Mouse (Mus musculus): ENCODE measurements around the gene Gps1. TPM values are rescaled to one million over a fixed set of nuclear protein-coding genes. Genes with fewer than 3 reads are reported as not detected.
A peak's percentile ranks its signal among the peaks of the same experiment; 100 is the strongest.
"Not testable (repeated sequence)": the region's sequence is repeated elsewhere in the genome, so short reads cannot be mapped to it uniquely, and the experiment has no call there.

The Gps1 gene
- polyA plus RNA-seq, 1 experiment from 2014 or later = 305 TPM

DNA sequence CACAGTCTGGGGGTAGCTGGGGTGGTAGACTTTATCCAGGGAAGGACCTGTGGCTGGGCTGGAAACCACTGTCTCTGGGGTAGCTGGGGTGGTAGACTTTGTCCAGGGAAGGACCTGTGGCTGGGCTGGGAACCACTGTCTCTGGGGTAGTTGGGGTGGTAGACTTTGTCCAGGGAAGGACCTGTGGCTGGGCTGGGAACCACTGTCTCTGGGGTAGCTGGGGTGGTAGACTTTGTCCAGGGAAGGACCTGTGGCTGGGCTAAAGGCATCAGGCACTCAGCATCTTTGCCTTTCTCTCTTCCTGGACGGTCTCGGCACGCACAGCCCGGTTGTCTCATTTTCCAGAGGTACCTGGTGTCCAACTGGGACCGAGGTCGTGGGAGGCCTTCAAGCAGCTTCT, 2.7 kb upstream of the Gps1 start:
- H3K4me1 ChIP-seq (replicated peaks; ENCODE audit: control insufficient read depth, insufficient read depth, low read length) = peaks cover 18% of the 10 kb centered on the region
- H3K4me2 ChIP-seq (ENCODE audit: low read length); ATAC-seq; H3K9ac ChIP-seq (replicated peaks; ENCODE audit: low read depth, low read length); H3K27me3 ChIP-seq (replicated peaks; ENCODE audit: control insufficient read depth, insufficient read depth, low read length); H3K36me3 ChIP-seq (ENCODE audit: control insufficient read depth, insufficient read depth); H3K4me3 ChIP-seq (replicated peaks; ENCODE audit: low read length); H3K9me3 ChIP-seq (ENCODE audit: control insufficient read depth, low read length); H3K27ac ChIP-seq (ENCODE audit: low read length): not testable (repeated sequence)
- WGBS = 96% methylated on average over 6 of the region's 6 CpGs

DNA sequence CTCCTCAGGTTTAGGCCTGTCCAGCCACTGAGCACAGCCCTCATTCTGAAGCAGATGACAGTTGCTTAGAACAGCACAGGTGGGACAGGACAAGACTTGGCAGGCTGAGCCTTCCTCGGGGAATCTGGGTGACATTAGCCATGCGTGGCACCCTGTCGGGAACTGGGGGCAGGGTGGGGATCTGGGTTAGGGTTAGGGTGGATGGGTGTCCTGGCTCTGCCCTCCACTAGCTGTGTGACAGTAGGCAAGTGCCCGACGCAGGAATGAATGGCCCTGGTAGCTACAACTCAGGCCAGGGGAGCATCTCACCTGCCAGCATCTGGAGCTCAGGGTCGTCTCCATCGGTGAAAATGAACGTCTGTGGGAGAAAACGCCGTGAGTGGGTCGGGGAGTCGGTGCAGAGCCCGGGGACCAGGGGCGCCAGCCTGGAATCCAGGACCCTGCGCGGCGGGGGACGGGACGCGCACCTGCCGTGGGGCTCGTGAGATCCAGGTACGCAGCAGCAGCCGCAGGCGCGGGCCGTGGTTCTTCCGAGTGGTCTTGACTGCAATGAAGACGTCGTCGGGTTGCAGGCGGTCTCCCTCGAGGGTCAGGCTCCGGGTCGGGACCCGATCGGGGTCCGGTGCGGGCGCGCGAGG, 527 bp upstream of the Gps1 start:
- H3K9ac ChIP-seq (replicated peaks; ENCODE audit: low read depth, low read length) = peak overlapping the region; percentile 87
- 1% methylated on average over 42 of the region's 42 CpGs for WGBS
- no peaks in the 10 kb centered on the region for H3K27me3 ChIP-seq (replicated peaks; ENCODE audit: control insufficient read depth, insufficient read depth, low read length)
- H3K9me3 ChIP-seq (ENCODE audit: control insufficient read depth, low read length) = no peaks in the 10 kb centered on the region
- H3K4me3 ChIP-seq (replicated peaks; ENCODE audit: low read length) = peak overlapping the region; percentile 71
- H3K27ac ChIP-seq (ENCODE audit: low read length) = peak overlapping the region; percentile 60
- ATAC-seq = peak; percentile 35; the same call in 1 of the 2 replicates
- peaks cover 18% of the 10 kb centered on the region for H3K4me1 ChIP-seq (replicated peaks; ENCODE audit: control insufficient read depth, insufficient read depth, low read length)
- H3K36me3 ChIP-seq (ENCODE audit: control insufficient read depth, insufficient read depth) = peaks cover 12% of the 10 kb centered on the region; the same call in 1 of the 2 replicates
- peak overlapping the region; percentile 91 for H3K4me2 ChIP-seq (ENCODE audit: low read length)

DNA sequence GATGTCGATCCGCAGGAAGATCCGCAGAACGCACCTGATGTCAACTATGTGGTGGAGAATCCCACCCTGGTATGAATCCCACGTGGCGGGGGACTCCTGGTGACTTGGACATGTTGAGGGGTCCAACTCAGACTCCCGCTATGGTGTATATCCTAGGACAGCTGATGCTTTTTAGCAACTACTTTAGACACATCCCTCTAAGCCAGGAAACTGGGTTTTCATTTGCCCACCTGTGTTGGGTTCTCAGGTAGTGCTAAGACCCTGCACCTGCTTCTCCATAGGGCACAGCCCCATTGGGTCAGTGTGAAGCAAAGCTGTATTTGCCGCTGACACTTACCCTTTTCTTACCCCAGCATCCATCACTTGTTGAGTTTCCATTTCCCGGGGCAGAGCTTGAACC, 1.1 kb downstream of the Gps1 start:
- peak overlapping the region; percentile 71 for H3K4me3 ChIP-seq (replicated peaks; ENCODE audit: low read length)
- peak overlapping the region; percentile 94 for H3K4me2 ChIP-seq (ENCODE audit: low read length)
- H3K36me3 ChIP-seq (ENCODE audit: control insufficient read depth, insufficient read depth) = peaks cover 21% of the 10 kb centered on the region
- H3K4me1 ChIP-seq (replicated peaks; ENCODE audit: control insufficient read depth, insufficient read depth, low read length) = peaks cover 18% of the 10 kb centered on the region
- ATAC-seq = no peak
- H3K9me3 ChIP-seq (ENCODE audit: control insufficient read depth, low read length) = no peaks in the 10 kb centered on the region
- 35% methylated on average over 9 of the region's 9 CpGs for WGBS
- H3K9ac ChIP-seq (replicated peaks; ENCODE audit: low read depth, low read length) = peak overlapping the region; percentile 87
- H3K27ac ChIP-seq (ENCODE audit: low read length) = no peak overlapping the region
- H3K27me3 ChIP-seq (replicated peaks; ENCODE audit: control insufficient read depth, insufficient read depth, low read length) = no peaks in the 10 kb centered on the region

DNA sequence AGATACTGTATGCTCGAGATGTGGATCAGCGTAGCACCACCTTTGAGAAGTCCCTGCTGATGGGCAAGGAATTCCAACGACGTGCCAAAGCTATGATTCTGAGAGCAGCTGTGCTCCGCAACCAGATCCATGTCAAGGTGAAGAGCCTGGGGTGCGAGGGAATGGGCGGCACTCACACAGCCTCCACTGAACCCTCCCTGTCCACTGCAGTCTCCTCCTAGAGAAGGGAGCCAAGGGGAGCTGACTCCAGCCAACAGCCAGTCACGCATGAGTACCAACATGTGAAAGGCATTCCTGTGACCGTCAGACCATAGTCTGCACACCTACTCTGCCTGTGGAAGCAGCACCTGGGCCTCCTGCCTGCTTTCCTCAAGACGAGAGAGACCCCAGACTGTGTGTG, 4.4 kb downstream of the Gps1 start:
- ATAC-seq; H3K9ac ChIP-seq (replicated peaks; ENCODE audit: low read depth, low read length); H3K4me2 ChIP-seq (ENCODE audit: low read length); H3K27ac ChIP-seq (ENCODE audit: low read length); H3K9me3 ChIP-seq (ENCODE audit: control insufficient read depth, low read length); H3K4me3 ChIP-seq (replicated peaks; ENCODE audit: low read length); H3K27me3 ChIP-seq (replicated peaks; ENCODE audit: control insufficient read depth, insufficient read depth, low read length): not testable (repeated sequence)
- WGBS = 94% methylated on average over 9 of the region's 10 CpGs
- peaks cover 12% of the 10 kb centered on the region for H3K4me1 ChIP-seq (replicated peaks; ENCODE audit: control insufficient read depth, insufficient read depth, low read length)
- peaks cover 35% of the 10 kb centered on the region for H3K36me3 ChIP-seq (ENCODE audit: control insufficient read depth, insufficient read depth)

DNA sequence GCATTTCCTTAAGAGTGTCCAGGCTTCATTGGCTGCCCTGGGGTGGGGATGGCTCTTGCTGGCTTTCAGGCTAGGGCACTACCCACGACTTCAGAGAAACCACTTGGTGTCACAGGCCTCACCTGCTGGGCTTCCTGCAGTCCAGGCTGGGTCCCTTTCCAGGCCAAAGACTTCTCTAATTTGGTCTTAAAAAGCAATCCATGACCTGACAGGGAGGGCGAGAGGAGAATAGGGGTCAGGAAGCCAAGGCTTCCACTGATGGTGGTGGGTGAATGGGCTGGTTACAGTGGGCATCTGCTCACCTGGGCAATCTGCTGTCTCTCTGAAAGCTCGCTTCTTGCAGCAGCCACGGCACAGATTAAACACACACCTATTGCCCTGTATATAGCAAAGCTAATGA, 5.3 kb downstream of the Gps1 start:
- no peak overlapping the region for H3K9ac ChIP-seq (replicated peaks; ENCODE audit: low read depth, low read length)
- H3K27ac ChIP-seq (ENCODE audit: low read length) = no peak overlapping the region
- H3K4me2 ChIP-seq (ENCODE audit: low read length) = no peak overlapping the region
- no peaks in the 10 kb centered on the region for H3K27me3 ChIP-seq (replicated peaks; ENCODE audit: control insufficient read depth, insufficient read depth, low read length)
- no peaks in the 10 kb centered on the region for H3K9me3 ChIP-seq (ENCODE audit: control insufficient read depth, low read length)
- WGBS = 89% methylated on average over 4 of the region's 4 CpGs
- H3K4me1 ChIP-seq (replicated peaks; ENCODE audit: control insufficient read depth, insufficient read depth, low read length) = peaks cover 12% of the 10 kb centered on the region
- no peak overlapping the region for H3K4me3 ChIP-seq (replicated peaks; ENCODE audit: low read length)
- ATAC-seq = no peak
- H3K36me3 ChIP-seq (ENCODE audit: control insufficient read depth, insufficient read depth) = peaks cover 35% of the 10 kb centered on the region

DNA sequence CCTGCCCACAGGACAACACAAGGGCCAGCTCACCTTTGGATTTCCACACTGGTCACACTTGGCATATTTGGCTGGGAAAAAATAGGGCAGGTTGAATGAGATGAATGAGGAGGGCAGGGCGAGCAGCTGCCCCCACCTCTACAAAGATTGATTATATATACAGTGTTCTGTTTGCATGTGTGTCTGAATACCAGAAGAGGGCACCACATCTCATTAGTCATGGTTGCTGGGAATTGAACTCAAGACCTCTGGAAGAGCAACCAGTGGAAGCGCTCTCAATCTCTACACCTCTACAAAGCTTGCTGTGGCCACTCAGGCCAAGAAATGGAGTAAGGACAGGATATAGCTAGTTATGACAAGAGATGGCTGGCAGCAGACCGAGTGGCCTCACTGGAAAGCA, 5.7 kb downstream of the Gps1 start:
- no peak overlapping the region for H3K9ac ChIP-seq (replicated peaks; ENCODE audit: low read depth, low read length)
- H3K4me1 ChIP-seq (replicated peaks; ENCODE audit: control insufficient read depth, insufficient read depth, low read length) = peaks cover 16% of the 10 kb centered on the region
- no peak overlapping the region for H3K4me3 ChIP-seq (replicated peaks; ENCODE audit: low read length)
- no peaks in the 10 kb centered on the region for H3K9me3 ChIP-seq (ENCODE audit: control insufficient read depth, low read length)
- 91% methylated on average over 3 of the region's 3 CpGs for WGBS
- H3K36me3 ChIP-seq (ENCODE audit: control insufficient read depth, insufficient read depth) = peaks cover 35% of the 10 kb centered on the region
- H3K27ac ChIP-seq (ENCODE audit: low read length) = no peak overlapping the region
- no peak for ATAC-seq
- H3K4me2 ChIP-seq (ENCODE audit: low read length) = no peak overlapping the region
- H3K27me3 ChIP-seq (replicated peaks; ENCODE audit: control insufficient read depth, insufficient read depth, low read length) = no peaks in the 10 kb centered on the region

DNA sequence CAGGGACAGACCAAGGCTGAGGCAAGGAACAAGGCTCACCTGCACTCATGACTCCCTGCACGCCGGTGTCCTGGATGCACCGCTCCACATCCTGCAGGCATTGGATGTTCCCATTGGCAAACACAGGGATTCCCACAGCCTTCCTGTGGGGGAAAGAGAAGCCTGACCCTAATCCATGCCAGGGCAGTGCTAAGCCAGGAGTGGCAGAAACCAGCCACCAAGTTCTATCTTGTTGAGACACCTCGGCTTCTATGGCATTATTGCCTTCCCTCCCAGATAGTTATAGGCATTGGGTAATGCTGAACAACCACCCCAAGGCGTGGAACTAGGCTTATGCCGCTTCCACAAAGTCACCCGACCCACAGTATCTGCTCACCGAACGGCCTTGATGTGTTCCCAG, 8.6 kb downstream of the Gps1 start:
- peaks cover 21% of the 10 kb centered on the region for H3K4me1 ChIP-seq (replicated peaks; ENCODE audit: control insufficient read depth, insufficient read depth, low read length)
- H3K27ac ChIP-seq (ENCODE audit: low read length) = no peak overlapping the region
- WGBS = 95% methylated on average over 9 of the region's 9 CpGs
- no peaks in the 10 kb centered on the region for H3K27me3 ChIP-seq (replicated peaks; ENCODE audit: control insufficient read depth, insufficient read depth, low read length)
- no peak overlapping the region for H3K4me2 ChIP-seq (ENCODE audit: low read length)
- ATAC-seq = no peak
- no peaks in the 10 kb centered on the region for H3K9me3 ChIP-seq (ENCODE audit: control insufficient read depth, low read length)
- H3K4me3 ChIP-seq (replicated peaks; ENCODE audit: low read length) = no peak overlapping the region
- H3K36me3 ChIP-seq (ENCODE audit: control insufficient read depth, insufficient read depth) = peaks cover 26% of the 10 kb centered on the region
- H3K9ac ChIP-seq (replicated peaks; ENCODE audit: low read depth, low read length) = no peak overlapping the region

DNA sequence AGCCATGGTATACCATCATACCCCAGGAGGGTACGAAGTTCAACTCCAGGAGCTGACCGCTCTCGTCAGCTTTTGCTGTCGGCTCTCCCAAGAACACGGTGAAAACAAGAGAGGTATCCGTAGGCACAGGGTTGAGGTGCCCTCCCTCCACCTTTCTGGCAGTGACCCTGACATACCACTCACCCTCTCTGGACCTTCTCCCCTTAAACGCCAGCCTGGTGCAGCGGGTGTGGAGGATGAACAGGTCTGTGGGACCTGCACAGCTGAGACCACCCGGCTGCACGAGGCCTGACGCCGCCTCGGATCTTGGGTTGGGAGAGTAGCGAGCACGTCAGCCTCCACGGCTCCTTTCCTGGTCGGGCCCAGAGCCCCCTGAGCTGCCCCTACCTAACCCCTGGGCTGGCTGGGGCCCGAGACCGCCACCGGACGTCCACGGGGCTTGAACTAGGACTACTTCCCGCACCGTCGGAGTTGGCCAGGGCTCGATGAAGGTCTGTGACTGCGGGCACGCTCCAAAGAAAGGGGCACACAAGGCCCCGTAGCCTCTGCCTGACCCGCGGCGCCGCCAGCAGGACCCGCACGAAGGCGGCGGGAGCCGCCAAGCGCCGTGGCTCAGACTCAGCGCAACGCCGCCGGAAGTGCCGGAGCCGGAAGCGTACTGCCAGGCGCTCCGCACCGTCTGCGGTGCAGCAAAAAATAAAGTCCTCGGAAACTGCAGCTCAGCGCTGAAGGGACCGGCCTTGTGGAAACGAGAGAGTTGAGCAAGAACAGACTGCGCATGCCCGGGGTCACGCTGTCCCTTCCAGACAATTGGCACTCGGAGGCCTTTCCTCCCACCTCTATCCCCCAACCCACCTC, 11.9 kb downstream of the Gps1 start, which contains the start of gene Dus1l:
Gene Dus1l (minus strand): TSS at position 648 of the 858 bp plus-strand sequence.
- Histone ChIP-seq H3K9ac (replicated peaks; ENCODE audit: low read depth, low read length) (peak within 1 kb of the TSS; percentile 93), H3K4me2 (ENCODE audit: low read length) (peak within 1 kb of the TSS; percentile 99), H3K27me3 (replicated peaks; ENCODE audit: control insufficient read depth, insufficient read depth, low read length) (no peaks in the 10 kb centered on the region), H3K4me3 (replicated peaks; ENCODE audit: low read length) (peak within 1 kb of the TSS; percentile 96), H3K27ac (ENCODE audit: low read length) (peak within 1 kb of the TSS; percentile 78), H3K4me1 (replicated peaks; ENCODE audit: control insufficient read depth, insufficient read depth, low read length) (peaks cover 29% of the 10 kb centered on the region), H3K36me3 (ENCODE audit: control insufficient read depth, insufficient read depth) (peaks cover 7% of the 10 kb centered on the region), H3K9me3 (ENCODE audit: control insufficient read depth, low read length) (no peaks in the 10 kb centered on the region)
- 2% methylated on average over 59 of the region's 59 CpGs for WGBS
- ATAC-seq = peak; percentile 94

DNA sequence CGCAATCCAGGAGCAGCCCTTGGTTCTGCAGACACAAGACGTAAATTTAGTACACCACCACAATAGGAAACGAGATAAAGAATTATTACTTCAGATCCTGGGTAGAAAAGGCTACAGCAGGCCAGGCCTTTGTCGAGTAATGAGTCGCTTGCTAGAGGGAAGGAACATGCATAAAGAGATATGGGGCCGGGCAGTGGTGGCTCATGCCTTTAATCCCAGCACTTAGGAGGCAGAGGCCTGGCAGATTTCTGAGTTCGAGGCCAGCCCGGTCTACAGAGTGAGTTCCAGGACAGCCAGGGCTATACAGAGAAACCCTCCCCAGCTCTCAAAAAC, 12.5 kb downstream of the Gps1 start:
- Histone ChIP-seq H3K27me3 (replicated peaks; ENCODE audit: control insufficient read depth, insufficient read depth, low read length) (no peaks in the 10 kb centered on the region), H3K4me1 (replicated peaks; ENCODE audit: control insufficient read depth, insufficient read depth, low read length) (peaks cover 29% of the 10 kb centered on the region), H3K36me3 (ENCODE audit: control insufficient read depth, insufficient read depth) (peaks cover 6% of the 10 kb centered on the region), H3K9ac (replicated peaks; ENCODE audit: low read depth, low read length) (peak overlapping the region; percentile 20), H3K4me2 (ENCODE audit: low read length) (peak overlapping the region; percentile 43), H3K4me3 (replicated peaks; ENCODE audit: low read length) (peak overlapping the region; percentile 96), H3K27ac (ENCODE audit: low read length) (peak overlapping the region; percentile 78), H3K9me3 (ENCODE audit: control insufficient read depth, low read length) (no peaks in the 10 kb centered on the region)
- ATAC-seq = no peak; the same call in 1 of the 2 replicates
- WGBS = 18% methylated on average over 8 of the region's 8 CpGs

Data from forebrain, embryonic 16.5 days (tissue).